Mouse (Mus musculus) cerebellum, postnatal 25 days (tissue): ENCODE measurements around the gene Kctd4.
"Not testable (repeated sequence)": the region's sequence is repeated elsewhere in the genome, so short reads cannot be mapped to it uniquely, and the experiment has no call there.

ENCODE experiments used
- DNase-seq, 2 experiments: peaks; one replicate each; pipeline ENCODE4 v3.0.0; 2021; ENCODE audit warnings: mixed read lengths in 2 of 2

Kctd4 gene

GRCm38 (mm10) chr14:75954766-75955165 lies at the start of gene Kctd4:
Gene Kctd4, plus strand, starts transcription at chr14:75955009.
- DNase-seq, result no peak

DNA sequence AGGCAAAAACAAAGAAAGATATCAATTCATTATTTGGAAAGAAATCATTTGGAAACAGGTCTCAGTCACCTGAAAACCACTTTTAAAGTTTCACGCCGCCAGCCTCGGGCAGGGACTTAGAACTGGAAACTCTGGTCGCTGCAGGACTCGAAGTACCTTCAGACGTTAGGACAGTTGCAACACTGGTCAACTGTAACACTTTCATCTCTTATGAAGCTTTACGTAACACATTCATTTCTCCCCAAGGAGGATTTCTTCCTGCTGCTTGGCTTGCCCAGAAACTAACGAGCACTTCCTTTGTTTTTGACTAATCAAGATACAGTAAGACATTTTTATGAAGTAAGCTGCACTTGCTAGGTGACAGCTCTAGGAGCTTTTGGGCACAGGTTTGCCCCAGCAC lies 47.9 kb upstream of the Kctd4 start:
- DNase-seq, result no peak

DNA sequence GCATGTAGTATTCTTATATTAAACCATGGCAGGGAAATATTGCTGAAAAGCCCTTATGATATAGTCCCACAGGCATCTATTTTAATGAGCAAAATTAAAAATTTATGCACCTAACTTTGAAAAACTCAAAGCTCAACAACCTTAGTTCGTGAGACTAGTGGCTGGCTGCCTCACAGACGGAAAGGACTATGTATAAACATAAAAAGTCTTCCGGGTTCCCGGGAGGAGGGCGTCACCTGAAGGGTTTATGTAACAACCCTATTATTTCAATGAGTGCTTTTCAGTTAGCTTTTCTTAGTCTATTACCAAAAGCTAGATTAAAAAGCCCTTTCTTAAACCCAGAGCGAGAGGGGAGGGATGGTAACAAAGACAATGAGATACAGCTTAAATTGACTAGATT lies 42.8 kb upstream of the Kctd4 start:
- no peak for DNase-seq

DNA sequence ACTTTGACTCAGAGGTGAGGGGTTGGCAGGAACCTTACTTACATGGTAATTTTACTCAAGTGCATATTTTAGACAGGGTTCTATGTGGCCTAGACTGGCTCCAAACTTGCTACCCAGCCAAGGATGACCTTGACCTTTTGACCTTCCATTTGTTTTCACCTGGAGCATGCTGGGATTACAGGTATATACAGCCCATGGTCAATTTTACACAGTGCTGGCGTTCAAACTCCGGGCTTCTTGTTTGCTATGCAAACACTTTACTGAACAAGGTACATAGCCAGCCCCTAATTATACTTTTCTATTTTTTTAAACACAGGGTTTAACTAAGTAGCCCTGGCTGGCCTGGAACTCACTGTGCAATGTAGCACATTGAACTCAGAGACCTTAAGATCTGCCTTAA lies 42.1 kb upstream of the Kctd4 start:
- no peak for DNase-seq

GRCm38 (mm10) chr14:75923314-75924052 lies 31.3 kb upstream of the Kctd4 start:
- no peak for DNase-seq

DNA sequence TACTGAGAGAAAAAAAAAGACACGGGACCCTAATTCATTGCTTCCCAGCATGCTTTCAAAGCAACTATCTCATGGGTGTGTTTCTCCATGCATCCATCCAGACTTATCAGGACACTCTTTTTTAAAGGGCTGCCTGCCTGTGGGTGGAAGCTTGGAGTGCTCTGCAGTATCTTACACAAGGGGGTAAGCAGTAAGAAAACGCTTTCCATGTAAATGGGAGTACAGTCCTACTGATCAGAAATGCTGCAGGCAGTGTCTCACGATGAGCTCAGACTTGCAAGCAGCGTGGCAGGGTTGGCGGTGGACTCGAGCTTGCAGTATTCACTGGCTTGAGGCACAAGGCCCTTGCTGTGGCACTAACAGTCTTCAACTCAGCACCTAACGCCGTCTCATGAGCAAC lies 25.1 kb upstream of the Kctd4 start:
- DNase-seq, result not testable (repeated sequence)

GRCm38 (mm10) chr14:75931266-75931665 lies 23.5 kb upstream of the Kctd4 start:
- DNase-seq, result peak; percentile 11 to 38

DNA sequence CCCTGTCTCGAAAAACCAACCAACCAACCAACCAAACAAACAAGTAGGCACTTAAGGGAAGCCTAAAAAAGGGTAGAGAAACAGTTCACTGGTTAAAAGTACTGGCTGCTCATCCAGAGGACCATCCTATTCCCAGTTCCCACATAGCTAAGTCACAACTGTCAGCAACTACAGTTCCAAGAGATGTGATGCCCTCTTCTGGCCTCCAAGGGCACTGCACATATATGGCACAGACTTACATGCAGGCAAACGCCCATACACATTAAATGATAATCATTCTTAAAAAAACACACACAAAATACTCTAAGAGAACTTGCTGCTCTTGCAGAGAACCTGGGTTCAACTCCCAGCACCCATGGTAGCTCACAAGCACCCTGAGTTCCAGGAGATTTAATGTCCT lies 20.4 kb upstream of the Kctd4 start:
- no peak for DNase-seq

DNA sequence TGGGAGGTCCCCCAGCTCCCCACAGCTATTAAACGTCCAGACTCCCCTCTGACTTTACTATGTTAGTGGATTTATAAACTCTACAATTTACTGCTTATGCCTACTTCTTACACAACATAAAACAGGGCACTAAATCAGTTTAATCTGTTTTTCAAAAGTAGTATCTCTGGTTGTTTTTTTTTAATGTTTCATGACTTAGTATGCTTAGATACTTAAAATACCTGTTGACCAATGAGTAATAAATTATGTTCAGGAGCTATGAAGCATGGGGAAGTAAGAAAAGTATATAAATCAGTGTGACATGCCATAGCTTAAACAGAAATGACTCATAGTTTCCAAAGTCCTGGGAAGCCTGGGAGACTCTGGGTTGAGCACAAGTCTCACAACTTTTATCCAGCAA lies 17.1 kb upstream of the Kctd4 start:
- no peak for DNase-seq

DNA sequence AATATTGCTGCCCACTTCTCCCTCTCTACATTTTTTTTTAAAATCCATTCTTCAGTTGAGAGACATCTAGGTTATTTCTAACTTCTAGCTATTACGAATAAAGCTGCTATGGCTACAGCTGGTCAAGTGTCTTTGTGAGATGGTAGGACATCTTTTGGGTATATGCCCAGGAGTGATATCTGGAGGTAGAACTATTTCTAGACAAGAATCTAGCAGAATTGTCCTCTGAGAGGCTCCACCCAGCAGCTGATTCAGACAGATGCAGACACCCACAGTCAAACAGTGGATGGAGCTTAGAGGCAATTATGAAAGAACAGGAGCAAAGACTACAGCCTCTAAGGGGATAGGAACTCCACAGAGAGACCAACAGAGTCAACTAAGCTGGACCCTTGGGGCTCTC lies 13.3 kb upstream of the Kctd4 start:
- no peak for DNase-seq

DNA sequence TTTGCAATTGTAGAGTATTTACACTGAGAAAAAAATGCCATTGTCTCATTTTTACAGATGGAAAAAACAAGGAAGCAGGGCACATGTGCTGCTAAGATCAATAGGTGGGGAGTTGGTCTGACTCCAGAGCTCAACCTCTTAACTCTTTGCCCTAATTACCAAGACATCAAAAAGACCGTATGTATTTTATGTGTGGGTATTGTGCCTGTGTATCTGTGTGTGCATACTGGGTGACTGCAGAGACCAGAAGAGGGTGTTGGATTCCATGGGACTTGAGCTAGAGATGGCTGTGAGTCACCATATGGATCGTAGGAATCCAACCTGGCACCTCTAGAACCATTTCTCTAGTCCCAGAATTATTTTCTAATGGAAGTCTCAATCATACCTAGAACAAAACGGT lies 12.4 kb upstream of the Kctd4 start:
- DNase-seq, result no peak

GRCm38 (mm10) chr14:75947674-75948073 lies 7.1 kb upstream of the Kctd4 start:
- DNase-seq, result no peak

GRCm38 (mm10) chr14:75953011-75953410 lies 1.8 kb upstream of the Kctd4 start:
- no peak for DNase-seq

- peak in 1 of 2 experiments; percentile 42 for DNase-seq
These were observed 7.4 kb downstream of the Kctd4 start for GRCm38 (mm10) chr14:75962250-75962649.

GRCm38 (mm10) chr14:75963215-75963614 lies 8.4 kb downstream of the Kctd4 start:
- DNase-seq, result no peak

- no peak for DNase-seq
These were observed 9.2 kb downstream of the Kctd4 start for GRCm38 (mm10) chr14:75964000-75964399.

DNA sequence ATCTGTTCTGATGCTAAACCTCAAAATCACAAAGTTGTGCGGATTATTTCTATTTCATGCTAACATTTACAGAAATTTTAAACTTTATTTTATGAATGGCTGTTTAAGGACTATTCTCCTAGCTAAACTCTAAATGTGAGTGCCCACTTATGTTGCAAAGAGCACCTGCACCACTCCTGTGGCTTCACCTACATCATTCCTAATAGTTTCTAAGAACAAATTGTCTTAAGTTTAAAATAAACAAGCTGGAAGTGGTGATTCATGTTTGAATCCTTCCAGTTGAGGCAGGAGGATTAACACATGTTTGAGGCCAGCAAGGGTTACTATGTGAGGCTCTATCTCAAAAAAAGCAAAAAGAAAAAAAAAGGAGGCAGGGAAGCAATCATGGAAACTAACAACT lies 9.6 kb downstream of the Kctd4 start:
- DNase-seq, result no peak

- no peak for DNase-seq
These were observed 12.5 kb downstream of the Kctd4 start for GRCm38 (mm10) chr14:75967291-75967690.

GRCm38 (mm10) chr14:75976107-75976506 lies 21.3 kb downstream of the Kctd4 start:
- no peak for DNase-seq

DNA sequence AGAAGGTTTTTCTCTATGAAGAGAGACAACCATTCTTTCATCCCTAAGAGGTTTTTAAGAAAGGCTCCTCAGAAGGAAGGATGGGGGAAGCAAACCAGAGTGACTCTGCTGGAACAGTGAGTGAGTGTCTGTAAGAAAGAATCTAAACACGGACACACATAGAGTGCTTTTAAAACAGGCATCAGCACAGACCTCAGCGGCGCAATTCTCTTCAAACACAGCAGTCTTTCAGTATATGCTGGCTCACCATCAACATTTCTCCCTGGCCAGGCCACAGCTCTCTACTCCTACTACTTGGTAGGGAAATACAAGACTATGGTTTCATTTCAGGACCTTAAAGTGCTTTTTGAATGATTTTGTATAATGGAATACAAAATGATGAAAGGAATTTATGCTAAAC lies 26.4 kb downstream of the Kctd4 start:
- DNase-seq, result no peak

DNA sequence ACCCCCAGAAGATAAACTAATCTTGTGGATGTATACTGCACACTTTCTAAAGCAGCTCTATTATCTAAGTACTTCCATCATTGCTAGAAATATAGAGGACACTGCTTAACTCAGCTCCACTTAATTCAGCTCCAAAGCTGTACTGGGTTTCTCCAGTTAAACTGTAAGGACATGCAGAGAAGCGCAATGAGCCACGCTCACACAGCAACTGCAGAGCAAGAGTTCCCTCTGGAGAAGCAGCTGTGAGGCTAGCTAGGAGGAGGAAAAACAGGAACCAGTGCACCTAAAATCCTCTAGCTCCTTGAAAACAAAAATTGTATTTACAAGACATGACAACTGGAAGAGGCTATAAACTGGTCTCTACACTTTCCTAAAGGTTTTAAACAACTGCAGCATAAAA lies 29.1 kb downstream of the Kctd4 start:
- no peak for DNase-seq

GRCm38 (mm10) chr14:75985112-75985511 lies 30.3 kb downstream of the Kctd4 start:
- no peak for DNase-seq

DNA sequence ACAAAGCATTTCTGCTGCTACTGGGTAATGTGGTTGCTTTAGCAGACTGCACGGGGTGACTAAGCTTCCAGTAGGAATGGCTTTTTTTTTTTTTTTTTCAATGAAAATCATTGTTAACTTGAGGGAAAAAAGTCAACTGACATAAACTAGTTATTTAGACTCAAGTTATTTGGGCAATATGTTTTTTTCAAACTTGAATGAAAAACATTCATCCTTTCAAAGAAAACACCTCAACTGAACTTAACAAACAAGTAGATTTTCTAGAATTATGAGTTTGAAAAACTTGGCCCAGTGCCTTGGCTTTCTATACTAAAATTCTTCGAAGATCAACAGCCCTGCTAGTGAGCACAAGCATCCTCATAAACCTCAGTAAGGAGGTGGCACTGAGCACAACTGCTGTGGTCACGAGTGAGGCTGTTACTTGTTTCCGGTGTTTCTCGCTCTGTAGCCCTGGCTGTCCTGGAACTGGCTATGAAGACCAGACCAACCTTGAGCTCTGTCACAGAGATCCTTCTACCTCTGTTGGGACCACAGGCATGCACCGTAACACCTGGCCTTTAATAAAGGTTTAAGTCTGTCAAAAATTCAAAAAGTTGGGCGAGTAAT lies 32.2 kb downstream of the Kctd4 start:
- no peak for DNase-seq

DNA sequence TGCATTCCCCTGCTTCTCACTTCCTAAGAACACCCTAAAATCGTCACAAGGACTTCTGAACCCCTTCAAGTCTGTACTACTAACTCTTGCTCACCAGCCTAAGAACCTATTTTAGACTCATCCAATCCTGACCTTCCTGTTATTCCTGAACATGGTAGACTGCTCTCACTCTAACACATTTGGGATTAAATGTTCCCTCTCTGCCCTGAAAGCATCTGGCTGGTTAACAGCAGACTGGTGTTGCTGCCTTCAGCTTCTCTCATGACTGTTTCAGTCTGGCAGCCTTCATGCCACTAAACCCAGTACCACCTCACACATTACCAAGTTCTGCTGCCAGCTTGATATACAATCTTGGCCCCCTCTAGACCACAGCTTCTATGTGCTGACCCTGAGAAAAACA lies 34.4 kb downstream of the Kctd4 start:
- DNase-seq, result no peak

DNA sequence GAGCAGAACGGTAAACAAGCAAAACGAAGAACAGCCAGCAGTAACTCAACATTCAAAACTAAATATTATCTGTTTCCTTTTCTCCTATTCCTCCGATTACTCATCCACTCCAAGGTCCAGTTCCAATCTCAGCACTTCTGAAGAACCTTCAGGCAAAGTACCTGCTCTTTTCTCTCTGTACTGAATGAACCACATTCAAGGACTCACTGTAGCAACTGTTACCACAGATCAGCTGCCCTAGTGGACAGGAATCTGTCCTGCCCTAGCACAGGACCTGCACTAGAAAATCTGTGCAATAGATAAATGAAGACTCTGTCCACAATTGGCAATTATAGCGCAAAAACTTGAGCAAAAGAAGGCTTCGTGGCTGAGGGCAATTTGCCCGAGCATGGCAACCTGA lies 36.1 kb downstream of the Kctd4 start:
- no peak for DNase-seq
